Mouse (Mus musculus) B cell, adult 67 days (primary cell): Measurements from ENCODE around the gene Gatd1. TPM values are rescaled to one million over a fixed set of nuclear protein-coding genes. Genes with fewer than 3 reads are reported as not detected.

ENCODE experiments used
- total RNA-seq, 2 experiments: library from RNA; stranded (reverse); gene quantifications; 4 replicates each; pipeline ENCODE4 v1.2.4; 2023

Gatd1 gene
- 10 to 100 TPM; 31.8 to 46.1 TPM for total RNA-seq

DNA sequence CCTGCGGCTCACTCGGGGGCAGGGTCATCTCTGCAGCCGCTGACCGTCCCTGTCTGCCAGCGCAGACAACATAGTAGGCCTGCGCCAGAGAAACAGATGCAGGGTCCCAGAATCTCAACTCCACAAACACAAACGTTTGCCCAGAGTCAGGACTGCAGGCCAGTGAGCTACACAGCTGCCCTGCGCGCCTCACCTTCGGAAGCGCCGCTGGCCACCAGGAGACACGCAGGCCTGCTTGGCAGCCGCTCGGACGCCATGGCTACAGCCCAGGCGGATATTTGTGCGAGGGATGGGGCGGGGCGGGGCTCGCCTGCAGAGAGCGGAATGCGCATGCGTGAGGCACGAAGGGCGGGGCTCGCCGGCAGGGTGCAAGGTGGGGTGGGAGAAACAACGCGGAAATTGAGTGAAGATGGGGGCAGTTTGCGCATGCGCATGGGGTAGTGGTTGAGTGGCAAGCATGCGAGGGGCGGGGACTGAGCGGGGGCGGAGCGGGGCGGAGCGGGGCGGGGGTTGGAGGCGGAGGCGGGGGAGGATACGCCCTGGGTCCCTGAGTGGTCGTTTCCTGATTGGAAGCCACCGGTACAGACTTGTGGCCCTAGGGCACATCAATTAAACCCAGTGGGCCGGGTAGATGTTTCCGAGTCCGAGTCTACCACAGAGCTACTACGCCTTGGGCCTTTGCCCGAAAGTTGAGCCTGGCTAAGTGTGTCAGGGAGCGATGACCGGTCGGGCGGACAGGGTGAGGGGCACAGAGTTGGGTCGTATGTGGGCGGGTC, at the start of gene Gatd1:
Gatd1 (minus strand) TSS at position 328 of the 776 bp plus-strand sequence.

DNA sequence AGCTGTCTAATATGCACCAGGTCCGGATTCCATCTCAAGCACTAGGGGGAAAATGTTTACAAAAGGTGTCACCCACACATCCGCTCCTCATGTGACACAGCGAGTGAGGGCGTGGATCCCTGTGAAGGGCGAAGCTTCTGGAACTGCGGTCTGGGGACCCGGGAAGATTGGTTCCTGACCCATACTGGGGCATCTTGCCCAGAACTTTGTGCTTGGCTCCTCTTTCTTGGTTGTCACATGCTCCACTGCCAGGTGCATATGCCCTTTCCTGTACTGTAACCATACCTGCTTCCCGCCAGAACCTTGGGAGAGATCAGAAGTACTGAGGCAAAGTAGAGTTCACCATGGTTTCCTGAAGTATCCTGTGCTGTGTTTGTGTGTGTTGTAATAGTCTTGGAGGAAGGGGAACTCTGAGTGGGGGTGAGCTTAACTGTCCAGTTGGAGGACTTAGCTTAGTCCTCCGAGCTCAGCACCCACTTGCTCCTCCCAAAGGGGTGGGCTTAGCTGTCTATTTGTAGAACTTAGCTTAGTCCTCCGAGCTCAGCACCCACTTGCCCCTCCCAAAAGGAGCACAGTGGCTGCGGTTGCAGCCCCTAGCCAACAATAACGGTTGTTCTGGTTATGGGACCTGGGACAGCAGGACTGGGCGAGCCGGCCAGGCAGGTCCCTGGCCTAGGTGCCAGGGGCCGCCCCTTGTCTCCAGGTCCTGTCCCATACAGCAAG, 46.6 kb upstream of the Gatd1 start, which contains the start of gene Cracr2b:
Cracr2b (plus strand) TSS at position 704 of the 723 bp plus-strand sequence.

GRCm38 (mm10) chr7:141454967-141455551, 41.1 kb upstream of the Gatd1 start, which contains the start of gene Pnpla2:
Gene Pnpla2, plus strand, starts transcription at chr7:141455198.

DNA sequence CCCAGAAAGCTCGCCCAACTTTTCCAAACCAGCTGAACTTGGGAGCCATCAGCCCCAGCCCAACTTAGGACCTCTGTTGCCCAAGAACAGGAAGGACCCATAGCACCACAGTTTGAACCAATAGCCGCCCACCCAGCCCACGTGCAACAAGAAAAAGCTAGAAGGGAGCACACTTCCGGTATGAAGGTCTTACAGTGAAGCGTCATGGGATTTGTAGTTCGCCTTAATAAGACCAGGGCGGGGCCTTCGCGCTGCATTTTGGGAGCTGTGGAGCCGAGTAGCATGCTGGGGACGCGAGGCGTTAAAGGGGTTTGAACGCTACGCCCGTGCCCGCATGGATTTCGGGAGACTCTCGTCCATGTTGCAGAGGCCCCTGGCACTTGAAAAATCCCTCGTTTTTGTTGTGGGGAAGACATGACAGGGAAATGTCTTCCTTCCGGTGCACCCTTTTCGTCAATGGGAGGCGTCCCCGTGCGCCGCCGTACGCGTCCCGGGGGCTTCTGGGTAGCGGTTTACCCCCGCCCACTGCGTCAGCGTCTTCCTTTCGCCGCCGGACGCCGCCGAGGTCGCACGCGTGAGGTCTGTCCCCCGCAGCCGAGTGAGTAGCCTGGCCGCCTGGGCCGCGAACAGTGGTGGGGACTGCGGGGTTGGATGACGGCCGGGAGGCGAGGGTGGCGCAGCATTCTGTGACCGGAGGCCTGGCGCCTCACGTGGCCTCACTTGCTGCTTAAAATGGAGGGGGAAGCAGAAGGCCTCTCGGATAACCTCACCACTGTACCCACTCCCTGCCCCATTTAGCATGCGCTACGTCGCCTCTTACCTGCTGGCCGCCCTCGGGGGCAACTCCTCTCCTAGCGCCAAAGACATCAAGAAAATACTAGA, 33.4 kb upstream of the Gatd1 start, which contains the start of gene Rplp2:
Rplp2 (plus strand) TSS at position 261 of the 882 bp plus-strand sequence.

GRCm38 (mm10) chr7:141443828-141444237, 29.9 kb upstream of the Gatd1 start, which contains the start of gene Pidd1:
Gene Pidd1, minus strand, starts transcription at chr7:141444025.

GRCm38 (mm10) chr7:141437178-141438120, 23.5 kb upstream of the Gatd1 start, which contains the start of gene Slc25a22:
Gene Slc25a22, minus strand, starts transcription at chr7:141437892.

DNA sequence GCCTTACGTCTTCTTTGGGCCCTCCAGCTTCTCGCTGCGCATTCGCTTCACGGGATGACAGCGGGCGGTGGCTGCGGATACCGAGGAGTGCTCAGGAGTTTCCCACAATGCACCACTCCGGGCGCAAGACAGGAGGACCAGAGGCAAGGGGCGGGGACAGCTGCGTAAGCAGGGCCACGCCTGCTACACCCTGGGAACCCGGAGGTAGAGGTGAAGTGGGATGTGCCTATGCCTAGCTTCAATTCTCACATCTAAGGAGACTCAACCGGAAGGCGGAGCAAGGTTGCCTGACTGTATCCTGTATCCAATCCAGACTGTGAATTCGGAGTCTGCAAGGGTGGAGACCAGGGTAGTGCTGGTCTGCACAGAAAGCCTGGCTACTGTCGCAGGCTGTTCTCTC, 15.4 kb upstream of the Gatd1 start, which contains the start of gene Cend1:
Cend1 (minus strand) TSS at position 182 of the 400 bp plus-strand sequence.

DNA sequence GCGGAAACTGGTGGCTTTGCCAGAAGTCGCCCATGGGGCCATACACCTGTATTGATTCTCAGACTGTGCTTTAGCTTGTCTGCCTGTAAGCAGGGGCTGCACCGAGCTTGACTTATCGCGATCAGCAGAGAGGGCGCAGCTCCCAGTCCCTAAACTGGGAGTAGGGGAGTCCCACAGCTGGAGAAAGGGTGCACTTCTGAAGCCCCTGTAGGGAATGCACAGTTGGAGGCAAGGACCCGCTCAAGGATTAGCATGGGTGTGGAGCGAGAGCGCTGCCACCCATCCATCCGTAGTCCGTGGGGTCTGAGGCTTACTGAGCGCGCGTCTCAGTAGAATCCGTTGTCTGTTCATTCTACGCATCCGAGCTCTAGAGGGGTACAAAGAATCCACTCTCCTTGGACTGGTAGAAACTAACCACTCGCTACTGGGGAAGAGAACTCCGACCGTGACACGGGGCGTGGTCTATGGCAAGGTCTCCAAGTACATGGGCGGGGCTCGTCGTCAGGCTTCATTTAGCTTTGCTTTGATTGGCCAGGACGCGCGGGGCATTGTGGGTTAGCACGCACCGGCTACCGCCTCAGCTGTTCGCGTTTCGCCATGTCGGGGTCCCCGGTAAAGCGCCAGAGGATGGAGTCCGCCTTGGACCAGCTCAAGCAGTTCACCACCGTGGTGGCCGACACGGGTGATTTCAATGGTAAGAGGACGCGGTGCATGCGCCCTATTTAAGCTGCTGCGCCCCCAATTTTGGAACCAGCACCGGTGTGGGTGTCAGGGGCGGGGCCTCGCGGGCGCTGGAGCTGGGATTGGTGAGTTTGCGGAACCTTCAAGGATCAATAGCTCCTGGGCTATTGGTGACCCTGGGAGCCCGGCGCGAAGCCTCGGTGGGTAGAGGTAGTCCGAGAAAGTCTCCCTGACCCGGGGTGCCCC, 22.0 kb downstream of the Gatd1 start, which contains the start of gene Taldo1:
Taldo1 (plus strand) TSS at position 575 of the 927 bp plus-strand sequence.

Other genes starting within 250 kb of the Gatd1 start
- gene Rnh1, start 241.3 kb downstream of the Gatd1 start, total RNA-seq, result 10 to 100 TPM; 76.8 to 79.0 TPM
- 10 to 100 TPM; 23.1 to 28.1 TPM for gene Hras, start 220.1 kb downstream of the Gatd1 start, total RNA-seq
- 1 to 10 TPM; 5.4 to 7.7 TPM for gene Lrrc56, start 220.0 kb downstream of the Gatd1 start, total RNA-seq
- 1 to 10 TPM; 4.9 TPM for gene Lmntd2, start 200.1 kb downstream of the Gatd1 start, total RNA-seq
- 10 to 100 TPM; 13.4 to 15.4 TPM for gene Rassf7, start 198.3 kb downstream of the Gatd1 start, total RNA-seq
- gene Phrf1, start 185.4 kb downstream of the Gatd1 start, total RNA-seq, result 100 to 1,000 TPM; 149 TPM
- gene Irf7, start 147.7 kb downstream of the Gatd1 start, total RNA-seq, result 10 to 100 TPM; 27.7 to 43.8 TPM
- gene Cdhr5, start 137.3 kb downstream of the Gatd1 start, total RNA-seq, result not detected
- not detected for gene Sct, start 135.0 kb downstream of the Gatd1 start, total RNA-seq
- not detected for gene Drd4, start 122.1 kb downstream of the Gatd1 start, total RNA-seq
- gene Deaf1, start 86.4 kb downstream of the Gatd1 start, total RNA-seq, result 10 to 100 TPM; 44.0 to 45.2 TPM
- gene Tmem80, start 86.4 kb downstream of the Gatd1 start, total RNA-seq, result 10 to 100 TPM; 21.6 to 30.3 TPM
- under 1 TPM; 0.24 to 0.84 TPM for gene Eps8l2, start 75.3 kb downstream of the Gatd1 start, total RNA-seq
- gene Taldo1, start 21.9 kb downstream of the Gatd1 start, total RNA-seq, result 100 to 1,000 TPM; 146 to 150 TPM
- not detected for gene Cend1, start 15.4 kb upstream of the Gatd1 start, total RNA-seq
- 10 to 100 TPM; 45.5 to 49.9 TPM for gene Slc25a22, start 23.8 kb upstream of the Gatd1 start, total RNA-seq
- gene Pidd1, start 29.9 kb upstream of the Gatd1 start, total RNA-seq, result 1 to 10 TPM; 5.9 to 6.3 TPM
- 1,000 to 10,000 TPM; 2,341 to 2,386 TPM for gene Rplp2, start 33.2 kb upstream of the Gatd1 start, total RNA-seq
- 10 to 100 TPM; 54.1 to 58.8 TPM for gene Pnpla2, start 41.1 kb upstream of the Gatd1 start, total RNA-seq
- not detected for gene Cracr2b, start 47.0 kb upstream of the Gatd1 start, total RNA-seq
- gene Cd151, start 53.3 kb upstream of the Gatd1 start, total RNA-seq, result 10 to 100 TPM; 11.2 to 17.5 TPM
- gene Polr2l, start 61.0 kb upstream of the Gatd1 start, total RNA-seq, result 10 to 100 TPM; 18.6 to 21.3 TPM
- under 1 TPM in 1 of 2 experiments, not detected in 1; 0.99 TPM for gene Tspan4, start 61.1 kb upstream of the Gatd1 start, total RNA-seq
- gene Chid1, start 125.7 kb upstream of the Gatd1 start, total RNA-seq, result 10 to 100 TPM; 18.7 to 24.5 TPM
- gene Ap2a2, start 148.0 kb upstream of the Gatd1 start, total RNA-seq, result 10 to 100 TPM; 43.5 to 45.4 TPM
- gene Muc6, start 241.2 kb upstream of the Gatd1 start, total RNA-seq, result not detected